Mouse (Mus musculus) embryonic facial prominence, embryonic 14.5 days (tissue): ENCODE measurements at regions not wholly inside any gene's neighbourhood (a gene's known extent, or its start where the extent isn't known, plus 50 kb on each side); places are given as distances from the start of the nearest gene placed in this dataset.
A peak's percentile ranks its signal among the peaks of the same experiment; 100 is the strongest.

ENCODE experiments used
- ATAC-seq: fragments of 200-750 bp; cut with Nextera tagmentation; 2 replicates; pipeline ENCODE4 v1.8.0; 2017; ENCODE audit warnings: low read depth, moderate number of reproducible peaks, moderate TSS enrichment
- DNase-seq: peaks from one replicate; pipeline ENCODE4 v3.0.0-alpha.2; 2015; ENCODE audit warnings: low spot score
- H3K27ac ChIP-seq: fragments of 300-500 bp; sonication (generic); replicated peaks from 2 replicates; pipeline ENCODE4 v1.5.1; 2014; ENCODE audit warnings: low read depth, mild to moderate bottlenecking, low read length, moderate library complexity
- H3K27me3 ChIP-seq: fragments of 300-500 bp; sonication (generic); replicated peaks from 2 replicates; pipeline ENCODE4 v1.6.1; 2014; ENCODE audit warnings: low read length; ENCODE audit not compliant: control insufficient read depth, insufficient read depth
- H3K36me3 ChIP-seq: fragments of 300-500 bp; sonication (generic); 2 replicates; pipeline ENCODE4 v1.6.1; 2014; ENCODE audit warnings: low read length, mixed read lengths; ENCODE audit not compliant: control insufficient read depth, insufficient read depth
- H3K4me1 ChIP-seq: fragments of 300-500 bp; sonication (generic); 2 replicates; pipeline ENCODE4 v1.6.1; 2014; ENCODE audit warnings: antibody characterized with exemption, low read length; ENCODE audit not compliant: control insufficient read depth, insufficient read depth
- H3K4me2 ChIP-seq: fragments of 300-500 bp; sonication (generic); 2 replicates; pipeline ENCODE4 v1.6.1; 2014; ENCODE audit warnings: low read depth, mild to moderate bottlenecking, low read length, moderate library complexity, mixed read lengths
- H3K4me3 ChIP-seq: fragments of 300-500 bp; sonication (generic); 2 replicates; pipeline ENCODE4 v1.5.1; 2014; ENCODE audit warnings: low read depth, mild to moderate bottlenecking, low read length
- H3K9ac ChIP-seq: fragments of 300-500 bp; sonication (generic); 2 replicates; pipeline ENCODE4 v1.6.1; 2014; ENCODE audit warnings: low read depth, mild to moderate bottlenecking, low read length, moderate library complexity, mixed read lengths
- H3K9me3 ChIP-seq: fragments of 300-500 bp; sonication (generic); 2 replicates; pipeline ENCODE4 v1.6.1; 2016; ENCODE audit warnings: low read length; ENCODE audit not compliant: control insufficient read depth
- WGBS: fragments of 180-500 bp; shearing (Covaris S2); extraction: QIAGEN DNeasy Blood & Tissue Kit; methylation state at CpG from one replicate; pipeline ENCODE4 v1.1.7; 2014; 5-methylcytosine and 5-hydroxymethylcytosine counted together

- H3K4me3 ChIP-seq = no peak overlapping the region
- H3K9me3 ChIP-seq = no peaks in the 10 kb centered on the region
- H3K36me3 ChIP-seq = no peaks in the 10 kb centered on the region
- H3K4me1 ChIP-seq = peaks cover 16% of the 10 kb centered on the region
- DNase-seq (no peak), ATAC-seq (no peak)
- 100% methylated on average over 3 of the region's 3 CpGs for WGBS
- H3K4me2 ChIP-seq = no peak overlapping the region
- H3K27ac ChIP-seq = no peak overlapping the region
- no peak overlapping the region for H3K9ac ChIP-seq
- H3K27me3 ChIP-seq = no peaks in the 10 kb centered on the region
Observed at GRCm38 (mm10) chr15:74452426-74452825, 183.7 kb downstream of the Mroh4 start.

GRCm38 (mm10) chr15:74441889-74442288 is 194.3 kb downstream of the Mroh4 start:
- H3K36me3 ChIP-seq = no peaks in the 10 kb centered on the region
- no peak overlapping the region for H3K27ac ChIP-seq
- no peak overlapping the region for H3K4me3 ChIP-seq
- H3K27me3 ChIP-seq = no peaks in the 10 kb centered on the region
- H3K4me2 ChIP-seq = no peak overlapping the region
- H3K9me3 ChIP-seq = no peaks in the 10 kb centered on the region
- WGBS = 64% methylated on average over 13 of the region's 13 CpGs
- no peaks in the 10 kb centered on the region; the same call in 1 of the 2 replicates for H3K4me1 ChIP-seq
- DNase-seq (no peak), ATAC-seq (no peak)
- no peak overlapping the region for H3K9ac ChIP-seq

GRCm38 (mm10) chr15:74426989-74427388 is 209.2 kb downstream of the Mroh4 start:
- WGBS = 79% methylated on average over 6 of the region's 6 CpGs
- H3K4me1 ChIP-seq = no peaks in the 10 kb centered on the region
- DNase-seq (no peak), ATAC-seq (no peak)
- no peaks in the 10 kb centered on the region for H3K27me3 ChIP-seq
- no peak overlapping the region for H3K27ac ChIP-seq
- H3K36me3 ChIP-seq = no peaks in the 10 kb centered on the region
- no peak overlapping the region for H3K4me2 ChIP-seq
- no peaks in the 10 kb centered on the region for H3K9me3 ChIP-seq
- no peak overlapping the region for H3K4me3 ChIP-seq
- no peak overlapping the region for H3K9ac ChIP-seq

- H3K27me3 ChIP-seq = no peaks in the 10 kb centered on the region
- no peak for DNase-seq
- H3K36me3 ChIP-seq = no peaks in the 10 kb centered on the region
- no peak for ATAC-seq
- H3K4me1 ChIP-seq = no peaks in the 10 kb centered on the region
- no peak overlapping the region for H3K27ac ChIP-seq
- no peak overlapping the region for H3K9ac ChIP-seq
- no peak overlapping the region for H3K4me3 ChIP-seq
- WGBS = 78% methylated on average over 3 of the region's 3 CpGs
- H3K9me3 ChIP-seq = no peaks in the 10 kb centered on the region
- no peak overlapping the region for H3K4me2 ChIP-seq
Observed at GRCm38 (mm10) chr15:74423001-74423400, 213.2 kb downstream of the Mroh4 start.

GRCm38 (mm10) chr15:74420550-74420949 is 215.6 kb downstream of the Mroh4 start:
- ATAC-seq = no peak
- Histone ChIP-seq H3K36me3 (no peaks in the 10 kb centered on the region), H3K4me3 (no peak overlapping the region), H3K9me3 (no peaks in the 10 kb centered on the region), H3K9ac (no peak overlapping the region), H3K27me3 (no peaks in the 10 kb centered on the region), H3K27ac (no peak overlapping the region), H3K4me2 (no peak overlapping the region), H3K4me1 (no peaks in the 10 kb centered on the region)
- WGBS = 68% methylated on average over 8 of the region's 8 CpGs
- no peak for DNase-seq

- ATAC-seq (peak; percentile 70; the same call in 1 of the 2 replicates), DNase-seq (peak; percentile 12)
- 79% methylated on average over 7 of the region's 7 CpGs for WGBS
- Histone ChIP-seq H3K9ac (no peak overlapping the region), H3K4me2 (no peak overlapping the region), H3K36me3 (no peaks in the 10 kb centered on the region), H3K27me3 (no peaks in the 10 kb centered on the region), H3K9me3 (no peaks in the 10 kb centered on the region), H3K4me3 (no peak overlapping the region), H3K4me1 (no peaks in the 10 kb centered on the region), H3K27ac (no peak overlapping the region)
Observed at GRCm38 (mm10) chr15:74418635-74419034, 217.5 kb downstream of the Mroh4 start.

GRCm38 (mm10) chr15:74413217-74413616 is 222.9 kb downstream of the Mroh4 start:
- no peaks in the 10 kb centered on the region for H3K9me3 ChIP-seq
- WGBS = 60% methylated on average over 9 of the region's 10 CpGs
- no peaks in the 10 kb centered on the region for H3K4me1 ChIP-seq
- no peaks in the 10 kb centered on the region for H3K27me3 ChIP-seq
- DNase-seq (peak; percentile 14), ATAC-seq (no peak)
- no peak overlapping the region for H3K9ac ChIP-seq
- H3K4me3 ChIP-seq = no peak overlapping the region
- H3K4me2 ChIP-seq = no peak overlapping the region
- no peak overlapping the region for H3K27ac ChIP-seq
- no peaks in the 10 kb centered on the region for H3K36me3 ChIP-seq

GRCm38 (mm10) chr15:74412261-74412660 is 223.9 kb downstream of the Mroh4 start:
- no peak for DNase-seq
- Histone ChIP-seq H3K36me3 (no peaks in the 10 kb centered on the region), H3K4me2 (no peak overlapping the region), H3K9me3 (no peaks in the 10 kb centered on the region), H3K4me1 (no peaks in the 10 kb centered on the region), H3K9ac (no peak overlapping the region), H3K27ac (no peak overlapping the region), H3K4me3 (no peak overlapping the region), H3K27me3 (no peaks in the 10 kb centered on the region)
- ATAC-seq = no peak
- 76% methylated on average over 3 of the region's 3 CpGs for WGBS

GRCm38 (mm10) chr15:74411097-74411496 is 225.1 kb downstream of the Mroh4 start:
- WGBS = 77% methylated on average over 3 of the region's 3 CpGs
- no peak for ATAC-seq
- no peaks in the 10 kb centered on the region for H3K27me3 ChIP-seq
- no peaks in the 10 kb centered on the region for H3K4me1 ChIP-seq
- H3K36me3 ChIP-seq = no peaks in the 10 kb centered on the region
- no peak overlapping the region for H3K4me2 ChIP-seq
- no peak for DNase-seq
- no peak overlapping the region for H3K4me3 ChIP-seq
- H3K27ac ChIP-seq = no peak overlapping the region
- H3K9ac ChIP-seq = no peak overlapping the region
- H3K9me3 ChIP-seq = no peaks in the 10 kb centered on the region
